Mouse (Mus musculus) midbrain, postnatal 0 days (tissue): ENCODE measurements at regions not wholly inside any gene's neighbourhood (a gene's known extent, or its start where the extent isn't known, plus 50 kb on each side); places are given as distances from the start of the nearest gene placed in this dataset.

Experiments used
- ATAC-seq: fragments of 200-750 bp; cut with Nextera tagmentation; 2 replicates; pipeline ENCODE4 v1.8.0; 2017; ENCODE audit warnings: moderate number of reproducible peaks, mild to moderate bottlenecking, moderate TSS enrichment, moderate library complexity; ENCODE audit not compliant: low FRiP score
- DNase-seq: peaks from one replicate; pipeline ENCODE4 v3.0.0-alpha.2; 2015; ENCODE audit warnings: low spot score
- H3K27ac ChIP-seq: fragments of 300-500 bp; sonication (generic); 2 replicates; pipeline ENCODE4 v1.5.1; 2014; ENCODE audit warnings: low read depth, mild to moderate bottlenecking, low read length, mixed read lengths
- H3K27me3 ChIP-seq: fragments of 300-500 bp; sonication (generic); 2 replicates; pipeline ENCODE4 v1.6.1; 2014; ENCODE audit warnings: low read length, control low read depth, mixed read lengths; ENCODE audit not compliant: insufficient read depth
- H3K36me3 ChIP-seq: fragments of 300-500 bp; sonication (generic); 2 replicates; pipeline ENCODE4 v1.6.1; 2014; ENCODE audit warnings: low read length, control low read depth, mixed read lengths; ENCODE audit not compliant: insufficient read depth
- H3K4me1 ChIP-seq: fragments of 300-500 bp; sonication (generic); 2 replicates; pipeline ENCODE4 v1.6.1; 2014; ENCODE audit warnings: mild to moderate bottlenecking, control low read depth, antibody characterized with exemption, low read length, mixed read lengths; ENCODE audit not compliant: insufficient read depth
- H3K4me2 ChIP-seq: fragments of 300-500 bp; sonication (generic); 2 replicates; pipeline ENCODE4 v1.6.1; 2014; ENCODE audit warnings: low read depth, mild to moderate bottlenecking, low read length, mixed read lengths; ENCODE audit not compliant: poor library complexity, severe bottlenecking
- H3K4me3 ChIP-seq: fragments of 300-500 bp; sonication (generic); 2 replicates; pipeline ENCODE4 v1.5.1; 2014; ENCODE audit warnings: low read depth, mild to moderate bottlenecking, low read length, moderate library complexity
- H3K9ac ChIP-seq: fragments of 300-500 bp; sonication (generic); replicated peaks from 2 replicates; pipeline ENCODE4 v1.6.1; 2014; ENCODE audit warnings: mild to moderate bottlenecking, low read length, moderate library complexity, mixed read lengths; ENCODE audit not compliant: poor library complexity, severe bottlenecking
- H3K9me3 ChIP-seq: fragments of 300-500 bp; sonication (generic); 2 replicates; pipeline ENCODE4 v1.6.1; 2016; ENCODE audit warnings: low read length, control low read depth
- CTCF ChIP-seq: IDR thresholded peaks from 2 replicates; pipeline ENCODE4 v1.5.1; 2016; ENCODE audit warnings: antibody characterized with exemption, mild to moderate bottlenecking
- WGBS: fragments of 180-500 bp; shearing (Covaris S2); extraction: QIAGEN DNeasy Blood & Tissue Kit; methylation state at CpG from one replicate; pipeline ENCODE4 v1.1.7; 2014; 5-methylcytosine and 5-hydroxymethylcytosine counted together

DNA sequence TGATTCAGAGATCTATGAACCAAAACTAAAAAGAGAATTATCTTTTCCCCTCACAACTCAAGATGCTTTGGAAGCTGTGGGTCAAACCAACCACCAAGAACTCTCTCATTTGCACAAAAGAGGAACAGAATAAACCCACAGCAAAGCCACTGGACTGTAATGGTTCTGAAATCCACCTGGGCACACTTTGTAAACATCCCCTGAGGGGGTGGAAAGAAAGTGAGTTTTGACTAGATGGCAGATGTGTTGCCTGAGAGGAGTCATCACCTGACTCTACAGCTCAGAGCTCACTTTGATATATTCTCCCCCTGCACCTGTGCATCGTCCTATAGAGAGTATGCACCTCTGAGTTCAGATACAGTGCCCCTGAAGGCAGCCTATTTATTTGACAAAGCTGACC is 588.2 kb downstream of the Insc start:
- 71% methylated on average over 1 of the region's 1 CpGs for WGBS
- ATAC-seq, result no peak

GRCm38 (mm10) chr7:115333046-115333577 is 589.6 kb downstream of the Insc start:
- Histone ChIP-seq H3K36me3 (no peaks in the 10 kb centered on the region), H3K9me3 (no peaks in the 10 kb centered on the region), H3K4me2 (no peak overlapping the region), H3K9ac (no peak overlapping the region), H3K27ac (no peak overlapping the region), H3K4me3 (no peak overlapping the region), H3K27me3 (no peaks in the 10 kb centered on the region), H3K4me1 (no peaks in the 10 kb centered on the region)
- ATAC-seq (no peak), DNase-seq (no peak)
- TF ChIP-seq CTCF, result no peak
- WGBS, result 68% methylated on average over 1 of the region's 1 CpGs

More for the DNA sequence above, 588.2 kb downstream of the Insc start:
- Histone ChIP-seq H3K27ac (no peak overlapping the region), H3K36me3 (no peaks in the 10 kb centered on the region), H3K4me3 (no peak overlapping the region), H3K27me3 (no peaks in the 10 kb centered on the region), H3K9me3 (no peaks in the 10 kb centered on the region), H3K9ac (no peak overlapping the region), H3K4me1 (no peaks in the 10 kb centered on the region), H3K4me2 (no peak overlapping the region)
- TF ChIP-seq CTCF, result no peak
- DNase-seq, result no peak

DNA sequence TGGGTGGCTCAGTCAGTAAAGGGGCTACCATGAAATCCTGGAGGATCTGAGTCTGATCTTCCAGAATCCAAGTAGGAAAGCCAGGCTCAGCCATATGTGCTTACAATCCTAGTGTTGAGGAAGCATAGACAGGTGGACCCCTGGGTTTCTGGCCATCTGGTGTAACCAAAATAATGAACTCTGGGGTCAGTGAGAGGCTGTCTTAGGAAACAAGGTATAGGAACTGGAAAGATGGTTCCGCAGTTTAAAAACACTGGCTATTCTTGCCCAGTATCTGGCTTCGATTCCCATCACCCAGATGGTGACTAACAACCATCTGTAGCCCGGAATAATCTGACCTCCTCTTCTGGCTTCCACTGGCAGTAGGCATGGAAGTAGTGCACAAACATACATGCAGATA is 591.6 kb downstream of the Insc start:
- no peaks in the 10 kb centered on the region for H3K36me3 ChIP-seq
- no peak overlapping the region for H3K4me3 ChIP-seq
- ATAC-seq, result no peak
- H3K4me2 ChIP-seq, result no peak overlapping the region
- no peaks in the 10 kb centered on the region for H3K9me3 ChIP-seq
- H3K27ac ChIP-seq, result no peak overlapping the region
- TF ChIP-seq CTCF, result no peak
- 96% methylated on average over 3 of the region's 3 CpGs for WGBS
- DNase-seq, result no peak
- H3K27me3 ChIP-seq, result no peaks in the 10 kb centered on the region
- no peak overlapping the region for H3K9ac ChIP-seq
- no peaks in the 10 kb centered on the region for H3K4me1 ChIP-seq

- no peak overlapping the region for H3K27ac ChIP-seq
- H3K36me3 ChIP-seq, result no peaks in the 10 kb centered on the region
- H3K4me1 ChIP-seq, result no peaks in the 10 kb centered on the region
- H3K4me3 ChIP-seq, result no peak overlapping the region
- WGBS, result 56% methylated on average over 7 of the region's 7 CpGs
- no peaks in the 10 kb centered on the region for H3K9me3 ChIP-seq
- DNase-seq, result peak; percentile 46
- no peak for TF ChIP-seq CTCF
- no peak overlapping the region for H3K4me2 ChIP-seq
- ATAC-seq, result no peak
- no peaks in the 10 kb centered on the region for H3K27me3 ChIP-seq
- no peak overlapping the region for H3K9ac ChIP-seq
Measured at GRCm38 (mm10) chr7:115340155-115340554, 596.7 kb downstream of the Insc start.

DNA sequence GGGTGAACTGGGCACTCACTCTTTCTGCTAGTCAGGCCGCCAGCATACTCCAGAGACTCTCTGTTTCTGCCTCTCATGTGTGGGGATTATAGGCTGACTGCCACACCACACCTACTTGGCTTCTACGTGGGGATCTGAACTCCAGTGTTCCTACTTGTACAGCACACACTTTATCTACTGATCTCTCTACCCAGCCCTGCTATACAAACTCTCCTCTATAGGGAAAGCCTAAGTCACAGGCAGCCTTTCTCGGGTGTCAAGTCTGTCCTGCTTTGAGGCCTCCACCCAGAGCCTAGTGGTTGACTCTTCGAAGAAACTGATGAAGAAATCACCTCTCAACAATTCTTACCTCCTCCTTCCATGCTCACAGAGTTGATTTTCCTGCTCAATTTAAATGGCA is 597.5 kb downstream of the Insc start:
- DNase-seq, result no peak
- Histone ChIP-seq H3K9ac (no peak overlapping the region), H3K27me3 (no peaks in the 10 kb centered on the region), H3K27ac (no peak overlapping the region), H3K4me1 (no peaks in the 10 kb centered on the region), H3K36me3 (no peaks in the 10 kb centered on the region), H3K4me2 (no peak overlapping the region), H3K9me3 (no peaks in the 10 kb centered on the region), H3K4me3 (no peak overlapping the region)
- TF ChIP-seq CTCF, result no peak
- WGBS, result 67% methylated on average over 4 of the region's 4 CpGs
- no peak for ATAC-seq

DNA sequence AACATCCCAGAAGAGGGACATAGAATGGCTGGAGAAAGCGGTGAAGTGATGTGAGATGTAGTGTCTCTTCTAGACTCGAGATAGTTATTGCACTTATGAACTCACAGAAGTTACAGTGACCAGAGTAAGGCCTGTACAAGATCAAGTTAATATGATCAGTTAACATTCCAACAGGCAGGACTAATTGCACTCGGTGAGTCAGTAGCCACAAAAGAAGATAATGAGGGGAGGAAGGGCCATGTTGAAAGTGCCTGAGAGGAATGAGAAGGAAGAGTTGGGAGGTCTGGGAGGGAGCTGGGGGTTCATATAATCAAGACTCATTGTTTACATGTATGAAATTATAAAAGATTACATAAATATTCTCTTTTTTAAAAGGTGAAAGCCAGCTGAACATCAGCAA is 602.3 kb downstream of the Insc start:
- no peak for TF ChIP-seq CTCF
- 93% methylated on average over 3 of the region's 3 CpGs for WGBS
- H3K4me1 ChIP-seq, result no peaks in the 10 kb centered on the region
- H3K9me3 ChIP-seq, result no peaks in the 10 kb centered on the region
- no peak overlapping the region for H3K4me2 ChIP-seq
- no peak for ATAC-seq
- H3K27me3 ChIP-seq, result no peaks in the 10 kb centered on the region
- H3K4me3 ChIP-seq, result no peak overlapping the region
- no peak for DNase-seq
- no peak overlapping the region for H3K9ac ChIP-seq
- no peak overlapping the region for H3K27ac ChIP-seq
- no peaks in the 10 kb centered on the region for H3K36me3 ChIP-seq
